Mouse (Mus musculus): Measurements from ENCODE around the gene Erc2. TPM values are rescaled to one million over a fixed set of nuclear protein-coding genes. Genes with fewer than 3 reads are reported as not detected.
A peak's percentile ranks its signal among the peaks of the same experiment; 100 is the strongest.

Gene Erc2
- total RNA-seq, 2 experiments from 2014 or later = 198 to 199 TPM

DNA sequence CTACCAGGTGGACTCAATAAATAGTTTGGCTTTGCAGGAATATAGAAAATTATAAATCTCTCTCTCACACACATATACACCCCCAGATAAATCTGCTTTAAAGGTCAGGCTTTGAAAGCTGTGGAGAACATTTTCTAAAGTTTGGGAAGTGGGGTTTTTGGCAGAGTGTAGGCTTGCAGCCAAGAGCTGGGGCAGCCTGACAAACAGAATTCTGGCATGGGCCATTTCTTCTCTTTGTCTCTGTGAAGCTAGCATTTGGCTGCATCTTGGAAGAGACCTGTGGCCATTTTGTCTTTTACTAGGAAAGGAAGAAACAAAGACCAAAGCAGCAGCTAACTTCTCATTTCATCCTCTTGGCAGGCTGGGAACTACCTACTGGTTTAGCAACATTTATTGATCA is 40.0 kb downstream of the Erc2 start:
- DNase-seq (ENCODE audit: low spot score in 2 of 2) = peak; percentile 54 to 70

DNA sequence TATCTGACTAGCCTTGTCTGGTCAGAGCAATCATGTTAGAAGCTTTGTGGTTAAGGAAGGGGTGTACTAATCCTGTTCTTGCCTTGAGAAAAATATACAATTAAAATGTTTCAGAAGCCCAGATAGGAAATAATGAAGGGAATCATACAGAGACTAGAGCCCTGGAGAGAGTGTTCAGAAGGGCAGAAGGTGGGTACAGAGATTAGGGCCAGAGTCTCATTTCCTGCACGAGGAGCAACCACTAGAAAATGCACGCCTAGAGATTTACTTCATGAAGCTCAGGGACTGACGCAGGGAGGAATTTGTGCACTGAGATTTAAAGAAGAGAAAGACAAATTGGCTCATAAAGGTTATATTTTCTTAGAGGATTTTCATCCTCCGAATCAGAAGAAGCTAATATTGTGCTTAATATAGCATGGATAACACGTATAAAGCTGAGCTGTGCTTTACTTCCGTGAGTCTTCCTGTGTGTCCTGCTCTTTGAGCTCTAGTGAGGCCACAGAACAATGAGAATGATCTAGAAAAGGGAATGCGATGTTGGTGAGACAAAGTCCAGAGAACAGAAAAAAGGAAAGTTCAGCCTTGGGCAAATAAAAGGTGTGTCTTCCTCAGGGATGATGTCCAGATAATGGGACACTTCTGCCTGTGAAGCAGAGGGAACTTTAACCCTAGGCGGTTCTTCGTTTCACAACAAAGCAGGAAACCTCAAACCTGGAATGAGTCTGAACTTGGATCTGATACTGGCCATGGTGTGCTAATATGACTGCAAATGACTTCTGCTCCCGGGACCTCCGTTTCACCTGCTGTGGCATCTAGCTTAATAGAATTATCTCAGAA is 45.0 kb downstream of the Erc2 start:
- DNase-seq (ENCODE audit: low spot score in 2 of 2) = no peak

DNA sequence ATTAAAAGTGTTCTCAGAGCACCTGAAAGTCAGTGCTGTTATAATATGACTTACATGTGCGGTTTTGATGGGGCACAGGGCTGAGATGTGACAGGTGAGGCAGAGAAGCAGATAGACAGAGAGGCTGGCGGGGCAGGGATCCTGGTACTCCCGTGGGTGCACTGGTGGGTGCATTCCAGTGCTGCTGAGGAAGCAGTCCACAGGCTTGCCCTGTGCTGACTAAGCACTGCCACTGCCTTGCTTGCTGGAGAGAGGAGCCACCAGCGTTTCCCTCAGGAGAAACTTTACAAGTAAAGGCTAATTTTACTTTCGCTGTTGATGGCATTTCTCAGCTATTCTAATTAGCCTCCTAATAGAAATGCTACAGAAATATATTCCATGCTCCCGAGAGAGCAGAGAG is 45.9 kb downstream of the Erc2 start:
- DNase-seq (ENCODE audit: low spot score in 2 of 2) = no peak

DNA sequence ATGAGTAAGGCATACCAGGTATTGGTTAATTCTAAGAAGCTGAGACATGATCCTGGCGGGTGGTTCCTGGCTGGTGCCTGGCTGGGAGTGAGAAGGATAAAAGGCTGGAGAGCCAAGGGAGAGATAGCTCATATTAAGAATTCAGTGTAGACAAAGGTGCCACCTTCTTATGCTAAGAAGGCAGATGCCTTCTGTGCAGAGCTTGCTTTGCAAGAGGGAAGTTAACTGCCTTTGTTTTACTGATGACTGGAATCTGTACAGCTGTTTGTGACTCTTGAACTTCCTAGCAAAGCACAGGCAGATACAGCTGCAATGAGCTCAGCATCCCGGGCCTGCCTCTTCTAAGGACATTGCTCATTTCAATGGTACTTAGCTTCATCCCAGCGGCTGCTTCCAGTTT is 47.7 kb downstream of the Erc2 start:
- no peak for DNase-seq (ENCODE audit: low spot score in 2 of 2)

DNA sequence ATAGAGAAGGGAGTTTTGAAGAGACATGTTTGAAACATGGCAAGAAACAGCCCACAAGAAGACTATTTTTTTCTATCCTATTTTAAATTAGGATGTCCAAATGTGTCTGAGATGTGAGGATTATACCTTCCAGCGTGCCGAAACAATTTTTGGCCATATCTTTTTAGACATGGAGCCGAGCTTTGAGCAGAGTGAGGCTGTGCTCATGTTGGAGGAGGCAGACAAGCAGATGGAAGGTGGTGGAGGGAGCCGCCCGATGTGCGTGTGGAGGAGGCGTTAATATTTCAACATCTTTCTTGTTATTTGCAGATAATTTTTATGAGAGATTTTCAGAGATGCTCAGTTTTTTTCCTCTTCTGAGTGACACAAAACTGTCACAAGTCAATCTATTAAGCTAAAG is 50.5 kb downstream of the Erc2 start:
- peak; percentile 56 to 81 for DNase-seq (ENCODE audit: low spot score in 2 of 2)

DNA sequence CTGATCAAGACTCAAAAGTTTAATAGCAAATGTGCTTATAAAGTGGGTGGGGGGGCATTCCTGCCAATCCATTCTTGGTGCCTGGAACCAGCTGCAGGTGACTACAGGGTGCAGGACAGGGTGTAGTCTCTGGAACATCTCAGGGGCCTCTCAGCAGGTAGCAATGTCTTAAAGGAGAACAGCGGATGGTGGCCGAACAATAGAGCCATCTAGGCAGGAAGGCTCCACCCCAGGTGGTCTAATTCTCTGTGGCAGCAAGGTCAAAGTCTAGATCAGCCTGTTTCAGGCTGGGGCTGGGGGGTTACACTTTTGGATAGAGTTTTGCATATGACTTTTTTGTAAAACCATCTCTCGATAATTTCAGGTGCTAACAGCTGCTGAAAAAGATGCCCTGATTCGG is 51.9 kb downstream of the Erc2 start:
- no peak for DNase-seq (ENCODE audit: low spot score in 2 of 2)

DNA sequence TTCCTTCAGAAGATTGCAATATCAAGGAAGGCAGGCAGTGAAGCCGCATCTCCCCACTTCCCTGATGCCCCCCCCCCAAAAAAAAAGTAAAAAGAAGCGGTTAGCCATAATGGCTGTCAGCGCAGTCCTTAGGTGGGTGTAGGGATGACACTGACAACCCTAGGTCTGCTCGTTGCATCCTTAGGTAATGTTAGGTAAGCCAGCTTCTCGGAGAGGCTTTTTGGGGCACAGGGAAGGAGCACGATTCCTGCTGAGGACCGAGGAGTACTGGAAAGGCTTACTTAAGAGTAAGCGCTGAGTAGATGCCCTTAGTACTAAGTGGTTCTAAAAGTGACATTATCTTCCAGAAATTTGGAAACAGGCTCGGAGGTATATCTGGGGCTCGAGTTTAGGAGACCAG is 52.3 kb downstream of the Erc2 start:
- DNase-seq (ENCODE audit: low spot score in 2 of 2) = no peak

DNA sequence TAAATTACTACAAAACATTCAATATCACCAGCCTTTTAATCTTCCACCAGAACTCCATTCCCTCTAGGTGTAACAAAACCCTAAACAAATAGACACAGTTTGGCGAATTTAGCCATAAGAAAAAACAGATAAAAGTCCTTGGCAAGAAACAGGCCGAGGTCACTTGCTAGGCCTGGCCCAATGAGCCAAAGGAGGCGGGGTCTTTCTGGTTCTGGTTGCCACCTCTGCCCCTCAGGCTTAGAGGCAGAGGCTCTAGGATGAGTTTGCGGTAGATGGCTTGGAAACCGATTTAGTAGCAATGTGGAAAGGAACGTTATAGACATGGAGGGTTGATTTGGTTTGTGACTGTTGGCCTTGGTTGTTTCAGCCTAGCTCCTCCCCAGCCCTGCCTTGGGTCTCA is 52.8 kb downstream of the Erc2 start:
- DNase-seq (ENCODE audit: low spot score in 2 of 2) = no peak

DNA sequence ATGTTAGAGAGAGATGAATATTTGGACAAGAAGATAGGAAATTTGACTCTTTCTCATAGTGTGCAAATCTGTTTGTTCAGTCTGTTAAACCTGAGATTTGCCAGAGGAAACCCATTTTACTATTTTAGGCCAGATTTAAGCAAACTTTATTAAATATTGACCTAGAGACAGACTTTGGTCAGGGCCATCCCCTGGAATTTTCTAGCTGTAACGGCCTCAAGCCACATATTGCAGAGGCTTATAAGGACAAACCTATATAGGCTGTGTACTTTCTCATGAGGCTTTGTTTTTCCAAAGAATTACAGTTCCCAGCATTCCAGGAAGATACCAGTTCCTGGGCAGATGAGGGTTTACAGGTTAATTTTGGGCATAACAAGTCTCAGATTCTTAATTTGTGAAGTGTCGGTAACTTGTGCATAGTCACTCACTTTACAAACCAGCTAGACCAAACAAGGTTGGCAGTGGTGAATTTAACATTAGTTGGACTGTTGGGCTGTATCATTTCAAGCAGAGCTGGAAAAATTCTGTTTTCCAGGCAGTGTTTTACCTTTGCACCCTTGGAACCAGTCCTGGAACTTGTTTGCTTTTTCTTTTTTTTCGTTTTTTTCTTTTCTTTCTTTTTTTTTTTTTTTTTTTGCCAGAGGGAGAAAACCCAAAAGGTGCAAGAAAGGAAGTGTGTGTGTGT is 60.3 kb downstream of the Erc2 start:
- no peak for DNase-seq (ENCODE audit: low spot score in 2 of 2)

DNA sequence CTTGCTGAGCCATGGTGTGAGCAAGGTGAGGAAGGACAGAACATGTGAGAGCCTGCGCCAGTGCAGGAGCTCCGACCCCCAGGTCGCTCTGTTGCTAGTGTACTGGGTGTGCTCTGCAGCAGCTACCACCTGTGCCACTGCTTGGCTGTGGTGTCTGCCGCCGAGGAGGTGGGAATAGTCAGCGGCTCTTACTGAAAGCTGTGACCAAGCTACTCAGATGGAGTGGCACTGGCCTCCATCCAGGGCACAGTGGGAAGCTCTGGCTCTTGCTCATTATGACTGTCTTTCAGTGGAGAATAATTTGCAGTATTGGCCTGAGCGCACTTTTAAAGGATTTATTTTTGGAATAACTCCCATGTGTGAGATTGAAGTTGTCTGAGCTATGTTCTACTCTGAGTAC is 73.6 kb downstream of the Erc2 start:
- peak in 1 of 2 experiments; percentile 35 for DNase-seq (ENCODE audit: low spot score in 2 of 2)

DNA sequence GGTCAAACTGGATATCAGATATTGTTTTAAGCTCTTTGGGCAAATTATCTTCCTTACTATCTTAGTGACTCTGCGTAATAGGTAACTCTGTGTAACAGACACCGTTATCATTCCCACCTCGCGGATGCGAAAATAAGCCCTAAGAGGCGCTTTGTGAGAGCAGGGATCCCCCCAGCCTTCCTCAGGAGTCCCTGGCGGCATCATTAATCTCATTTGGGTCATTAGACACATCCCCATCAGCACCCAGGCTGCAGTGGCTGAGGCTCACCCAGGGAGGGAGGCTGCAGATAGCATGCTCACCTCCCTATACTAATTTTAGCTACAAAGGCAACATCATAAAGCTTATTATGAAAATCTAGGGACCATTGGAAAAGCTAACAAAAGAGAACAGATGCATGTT is 95.1 kb downstream of the Erc2 start:
- no peak for DNase-seq (ENCODE audit: low spot score in 2 of 2)

DNA sequence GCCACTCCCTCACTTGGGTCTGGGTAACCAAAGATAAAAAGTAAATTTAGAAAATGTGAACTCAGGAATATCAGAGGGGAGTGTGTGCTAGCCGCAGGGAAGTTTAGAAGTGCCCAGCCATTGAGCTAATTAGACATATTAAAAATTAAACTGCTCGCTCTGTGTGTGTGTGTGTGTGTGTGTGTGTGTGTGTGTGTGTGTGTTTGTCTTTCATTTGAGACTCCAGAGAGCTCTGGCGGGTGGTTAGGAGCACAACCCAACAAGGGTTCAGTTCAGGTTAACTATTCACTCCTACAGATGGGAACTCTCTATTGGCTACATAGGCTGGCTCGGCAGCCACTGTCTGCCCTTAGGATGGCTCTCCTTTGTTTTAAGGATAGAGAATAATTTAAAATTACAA is 97.4 kb downstream of the Erc2 start:
- no peak for DNase-seq (ENCODE audit: low spot score in 2 of 2)

DNA sequence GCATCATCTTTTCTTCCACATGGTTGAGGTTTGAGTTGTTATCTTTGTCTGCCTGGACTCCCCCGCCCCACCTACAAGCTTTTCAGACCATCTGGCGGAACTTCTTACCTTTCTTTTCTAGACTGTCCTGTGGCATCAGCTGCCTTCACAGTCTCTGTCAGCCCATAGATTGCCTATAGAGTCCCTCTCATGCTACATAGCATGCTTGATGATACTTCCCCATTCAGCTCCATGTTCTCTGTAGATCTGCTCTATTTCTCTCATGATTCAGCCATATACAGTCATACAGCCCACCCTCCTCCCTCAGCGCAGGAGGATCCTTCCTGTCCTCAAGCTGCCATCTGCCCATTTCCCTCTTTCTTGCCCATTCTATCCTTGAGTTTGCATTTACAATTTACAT is 98.7 kb downstream of the Erc2 start:
- DNase-seq (ENCODE audit: low spot score in 2 of 2) = no peak

DNA sequence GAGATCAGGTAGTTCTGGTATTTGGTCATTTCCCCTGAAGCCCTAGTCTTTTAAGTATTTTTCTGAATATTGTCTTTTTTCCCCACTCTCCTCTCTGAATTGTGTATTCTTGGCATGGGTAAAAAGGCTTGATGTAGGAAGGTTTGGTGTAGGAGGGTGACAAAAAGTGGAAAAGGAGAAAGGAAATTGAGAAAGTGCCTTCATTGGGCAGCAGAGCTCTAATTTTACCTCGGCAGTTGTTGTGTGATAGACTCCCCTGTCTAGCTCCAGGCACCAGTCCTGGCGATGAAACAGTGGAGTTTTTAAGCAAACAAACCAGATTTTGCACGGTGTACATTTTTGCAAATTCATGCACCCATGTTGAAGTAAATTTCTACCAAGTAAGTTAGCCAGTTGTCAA is 99.5 kb downstream of the Erc2 start:
- no peak for DNase-seq (ENCODE audit: low spot score in 2 of 2)

DNA sequence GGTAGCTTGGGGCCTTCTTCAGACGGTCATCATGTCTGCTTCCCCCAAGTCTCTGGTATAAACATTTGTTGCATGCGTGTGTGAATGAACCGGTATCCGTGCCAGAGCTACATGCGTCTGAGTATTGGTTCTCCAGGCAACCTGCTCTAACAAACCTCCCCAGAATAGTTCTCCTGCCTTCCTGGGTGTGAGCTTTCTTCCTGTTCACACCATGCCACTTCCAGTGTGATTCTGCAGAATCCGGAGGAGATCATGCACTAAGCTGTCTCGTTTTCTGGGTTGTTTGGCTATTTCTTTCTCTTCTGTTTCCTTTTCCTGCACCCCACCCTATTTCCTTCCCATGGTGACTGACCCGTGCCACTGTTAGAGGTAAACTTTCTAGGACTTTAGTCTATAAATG is 105.3 kb downstream of the Erc2 start:
- DNase-seq (ENCODE audit: low spot score in 2 of 2) = no peak

DNA sequence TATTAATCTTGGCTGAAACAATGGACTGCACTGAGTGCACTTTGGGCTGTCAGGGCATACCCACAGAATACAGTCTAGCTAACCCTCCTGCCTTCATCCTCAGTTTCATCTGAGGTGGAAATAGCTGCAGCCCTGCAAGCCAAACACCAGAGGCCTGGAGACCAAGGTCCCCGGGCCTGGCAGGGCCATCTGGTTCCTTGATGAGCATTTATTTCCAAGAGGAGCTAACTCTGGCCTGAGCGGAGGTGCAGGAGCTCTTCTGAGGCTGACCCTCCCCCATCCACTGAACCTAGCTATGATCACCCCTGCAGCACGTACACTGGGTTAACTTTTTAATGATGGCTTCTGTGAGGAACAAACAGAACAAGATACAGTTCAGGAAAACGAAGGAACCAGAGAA is 108.9 kb downstream of the Erc2 start:
- DNase-seq (ENCODE audit: low spot score in 2 of 2) = no peak

DNA sequence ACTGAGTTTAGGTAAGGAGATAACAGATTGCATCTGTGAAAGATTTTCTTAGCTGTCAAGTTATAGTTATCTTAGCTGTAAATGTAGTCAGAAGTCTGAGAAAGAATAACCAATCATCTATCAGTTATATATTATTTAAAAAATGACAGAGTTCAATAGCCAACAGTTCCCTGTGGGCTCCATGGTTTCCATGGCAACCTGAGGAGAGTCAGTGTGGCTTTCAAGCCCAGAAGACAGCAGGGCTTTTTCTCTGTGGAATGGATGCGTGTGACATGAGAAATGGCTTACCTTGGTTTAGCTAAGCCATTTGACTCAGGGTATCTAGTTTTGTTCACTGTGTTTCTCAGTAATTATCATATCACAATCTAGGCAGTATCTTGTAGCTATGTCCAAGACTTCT is 117.2 kb downstream of the Erc2 start:
- DNase-seq (ENCODE audit: low spot score in 2 of 2) = no peak

DNA sequence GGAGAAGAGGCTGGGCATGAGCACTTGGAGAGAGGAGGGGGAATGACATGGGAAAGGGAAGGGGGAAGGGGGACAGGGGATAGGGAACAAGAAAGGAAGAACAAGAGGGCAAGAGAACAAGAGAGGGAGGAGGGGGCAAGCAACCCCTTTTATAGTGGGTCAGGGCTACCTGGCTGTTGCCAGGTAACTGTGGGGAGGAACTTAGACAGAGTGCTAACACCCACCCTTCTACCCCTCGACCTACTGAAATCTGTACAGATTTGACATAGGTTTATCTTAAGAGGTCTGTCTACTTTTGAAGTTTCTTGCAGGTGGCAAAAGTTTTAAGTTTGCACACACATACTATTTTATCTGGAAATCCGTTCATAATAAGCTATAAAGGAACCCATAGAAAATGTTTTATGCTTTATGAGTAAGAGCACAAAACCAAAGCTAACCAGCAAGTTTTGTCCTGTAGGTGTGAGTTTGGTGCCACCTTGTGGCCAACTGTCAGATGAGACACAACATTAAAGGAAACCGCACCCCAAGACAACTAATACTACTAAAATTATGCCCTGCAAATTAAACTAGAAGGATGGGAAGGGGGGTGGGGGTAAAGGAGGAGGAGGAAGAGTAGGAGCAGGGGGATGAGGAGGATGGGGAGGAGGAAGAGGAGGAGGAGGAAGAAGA is 119.2 kb downstream of the Erc2 start:
- peak; percentile 68 to 88 for DNase-seq (ENCODE audit: low spot score in 2 of 2)

DNA sequence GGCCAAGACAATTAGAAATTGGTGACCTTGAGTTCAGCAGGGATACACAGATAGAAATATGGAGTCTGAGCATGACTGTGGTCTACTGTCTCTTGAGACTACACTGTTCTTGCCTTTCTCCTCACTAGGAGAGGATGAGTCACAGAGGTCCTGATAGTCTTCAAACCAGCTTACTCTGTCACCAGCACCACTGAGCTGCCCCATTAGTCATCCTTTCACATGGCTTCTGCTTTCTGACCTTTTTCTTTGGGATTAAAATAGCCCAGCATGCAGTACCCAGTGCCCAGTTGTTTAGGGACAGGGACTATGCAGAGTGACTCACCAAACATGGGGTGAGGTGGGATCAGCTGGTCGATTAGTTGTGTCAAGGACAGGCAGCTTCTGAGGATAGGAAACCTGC is 132.1 kb downstream of the Erc2 start:
- no peak for DNase-seq (ENCODE audit: low spot score in 2 of 2)

DNA sequence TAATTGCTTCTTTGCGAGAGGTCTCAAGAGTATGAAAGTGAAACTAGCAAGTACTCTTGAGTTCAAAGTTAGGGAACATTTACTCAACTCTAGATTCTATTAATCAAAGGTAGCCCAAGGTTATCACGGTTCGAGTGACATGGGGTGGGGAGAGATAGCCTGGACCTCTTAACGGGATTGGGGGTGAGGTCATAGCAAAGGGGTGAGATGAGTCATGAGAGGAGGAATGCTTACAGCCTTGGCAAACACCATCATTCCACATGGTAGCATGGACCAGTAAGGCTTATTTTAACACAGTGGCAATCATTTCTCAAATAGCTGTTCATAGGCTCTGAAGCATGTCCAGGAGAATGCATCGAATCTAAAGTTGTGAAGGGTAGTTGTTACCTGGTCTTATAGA is 134.7 kb downstream of the Erc2 start:
- DNase-seq (ENCODE audit: low spot score in 2 of 2) = no peak

DNA sequence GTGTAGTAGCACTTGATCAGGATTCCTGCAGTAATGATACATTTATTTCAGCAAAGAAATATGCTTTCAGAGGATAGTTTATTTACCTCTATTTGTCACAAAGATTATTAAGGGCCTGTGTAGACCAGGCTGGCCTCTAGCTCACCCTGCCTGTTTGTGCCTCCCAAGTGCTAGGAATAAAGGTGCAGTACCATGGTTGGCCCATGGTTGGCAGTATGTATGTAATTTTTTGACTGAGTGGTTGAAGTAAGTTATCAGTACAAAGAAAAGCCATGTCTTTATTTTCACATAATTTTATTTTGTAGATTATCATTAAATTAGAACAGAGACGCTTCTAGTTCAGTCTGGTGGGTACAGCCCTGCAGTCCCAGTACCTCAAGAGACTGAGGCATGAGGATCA is 136.0 kb downstream of the Erc2 start:
- DNase-seq (ENCODE audit: low spot score in 2 of 2) = peak in 1 of 2 experiments; percentile 45

DNA sequence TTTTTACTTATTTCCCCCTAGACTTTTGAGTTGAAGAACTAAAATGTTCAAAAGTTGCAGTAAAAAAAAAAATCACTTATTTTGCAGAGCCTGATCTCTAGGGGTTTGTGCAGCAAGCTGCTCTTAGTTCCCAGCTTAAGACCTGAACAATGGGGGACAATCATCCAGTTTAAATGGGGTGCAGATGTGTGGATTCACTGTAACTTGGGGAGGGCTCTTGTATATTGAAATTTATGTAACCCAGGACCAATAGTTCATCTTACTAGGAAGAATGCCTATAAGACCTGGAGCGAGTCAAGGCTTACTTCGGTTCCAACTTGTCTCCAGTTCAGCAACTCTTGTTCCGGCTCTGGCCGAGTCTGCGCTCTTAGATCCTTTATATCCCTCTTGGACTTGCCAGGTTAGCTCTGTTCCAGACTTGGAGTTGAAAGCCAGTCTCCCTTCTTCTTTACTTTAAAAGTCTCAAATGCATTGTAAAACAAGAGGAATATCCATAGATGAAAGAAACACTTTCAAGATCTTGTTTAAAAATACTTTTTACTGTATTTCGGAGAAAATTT is 136.9 kb downstream of the Erc2 start:
- DNase-seq (ENCODE audit: low spot score in 2 of 2) = no peak
